In the genomic region with DNA sequence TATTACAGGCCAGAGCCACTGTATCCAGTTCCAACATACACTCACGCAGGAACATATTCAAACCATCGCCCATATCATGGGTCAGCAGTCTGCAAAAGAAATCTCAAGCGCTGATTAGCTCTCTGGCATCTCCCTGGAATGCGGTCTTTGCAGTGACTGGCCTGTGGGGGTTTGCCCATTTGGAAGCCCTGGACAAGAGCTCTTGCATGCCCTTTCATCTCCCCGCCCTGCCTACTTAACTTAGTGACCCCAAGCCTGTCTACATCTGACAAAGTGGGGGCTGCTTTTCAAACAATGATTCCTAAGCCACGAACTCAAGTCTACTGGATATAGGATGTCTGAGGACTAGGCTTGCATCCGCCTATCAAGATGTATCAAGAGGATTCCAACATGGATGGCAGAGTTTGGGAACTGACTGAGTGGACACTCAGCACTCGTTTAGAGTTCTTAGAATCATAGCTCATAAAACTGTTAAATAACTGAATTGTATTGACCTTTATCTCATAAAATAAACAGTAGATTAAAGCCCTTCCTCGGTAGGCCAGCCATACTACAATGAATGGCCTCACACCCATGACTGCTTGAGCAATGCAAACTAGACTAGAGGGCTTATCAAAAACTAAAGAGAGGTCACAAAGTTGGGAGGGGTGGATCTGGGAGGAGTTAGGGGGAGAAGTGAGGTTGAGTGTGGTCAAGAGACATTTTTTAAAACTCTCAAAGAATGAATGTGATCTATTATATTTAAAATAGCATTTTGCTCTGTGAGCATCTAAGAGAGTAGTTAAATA, we compare ENCODE assay signal across 18 mouse cellular contexts.
DNase-seq lines count a peak whose midpoint lies in the region; ATAC-seq lines count a peak whose summit lies in the region.
"Had no signal": no experiment of that assay in that cellular context is flagged by ENCODE, and none has a peak within 500 bp of the region (broad histone marks: within the 10 kb centered on the region; RNA-seq: fewer than 3 reads in every experiment).

No protein-coding gene starts in this region.

- no peaks in the 10 kb centered on the region for H3K4me1 ChIP-seq in intestine, embryonic 14.5 days (replicated peaks; ENCODE audit: control insufficient read depth, insufficient read depth, low read length)
- no peaks in the 10 kb centered on the region for H3K4me1 ChIP-seq in intestine, embryonic 15.5 days (replicated peaks)
- H3K4me1 ChIP-seq in lung, embryonic 16.5 days (replicated peaks; ENCODE audit: control insufficient read depth, insufficient read depth, low read length) = no peaks in the 10 kb centered on the region; the same call in 1 of the 2 replicates
- H3K4me1 ChIP-seq: embryonic facial prominence, embryonic 12.5 days; forebrain, embryonic 15.5 days; heart, embryonic 12.5 days had no signal

- H3K4me2 ChIP-seq in intestine, embryonic 14.5 days (ENCODE audit: low read length) = no peak overlapping the region
- H3K4me2 ChIP-seq in intestine, embryonic 15.5 days (replicated peaks) = no peak overlapping the region
- no peak overlapping the region for H3K4me2 ChIP-seq in lung, embryonic 16.5 days (ENCODE audit: low read depth, low read length)
- H3K4me2 ChIP-seq: embryonic facial prominence, embryonic 12.5 days; forebrain, embryonic 15.5 days; heart, embryonic 12.5 days; hindbrain, embryonic 14.5 days had no signal

- 0 out of 2 replicates have a peak, but pooled peaks have one; percentile 43 for ATAC-seq in intestine, embryonic 14.5 days (replicated peaks; ENCODE audit: low FRiP score, low TSS enrichment, low read depth)
- no peak for ATAC-seq in intestine, embryonic 15.5 days
- peak; percentile 77 for ATAC-seq in lung, embryonic 16.5 days (ENCODE audit: low read depth)
- no peak for ATAC-seq in granulocyte monocyte progenitor cell, adult 5-6 weeks (replicated peaks; ENCODE audit: poor library complexity, severe bottlenecking)
- ATAC-seq: forebrain, embryonic 15.5 days had no signal

- DNase-seq in intestine, embryonic 14.5 days (ENCODE audit: low spot score) = no peak
- DNase-seq in lung, postnatal 14 days = no peak
- DNase-seq in mesoderm, embryonic 11.5 days (ENCODE audit: low read depth, low spot score) = peak; percentile 8
- DNase-seq: adrenal gland, adult 2 months; adrenal gland, postnatal 25 days; cerebellum, adult 18-20 months; cerebellum, adult 9-11 months; gastrocnemius, postnatal 36 days; heart, adult 2 months had no signal

- no peak overlapping the region for H3K27ac ChIP-seq in intestine, embryonic 14.5 days (ENCODE audit: low read depth)
- H3K27ac ChIP-seq in intestine, embryonic 15.5 days = no peak overlapping the region
- H3K27ac ChIP-seq in lung, embryonic 16.5 days (ENCODE audit: low read length) = peak overlapping the region; percentile 28; the same call in 1 of the 2 replicates
- H3K27ac ChIP-seq: embryonic facial prominence, embryonic 12.5 days; forebrain, embryonic 15.5 days; heart, adult 2 months; hindbrain, embryonic 10.5 days; hindbrain, embryonic 14.5 days had no signal

- no peaks in the 10 kb centered on the region for H3K27me3 ChIP-seq in intestine, embryonic 14.5 days (replicated peaks; ENCODE audit: control insufficient read depth, insufficient read depth, low read length)
- H3K27me3 ChIP-seq in intestine, embryonic 15.5 days (replicated peaks) = no peaks in the 10 kb centered on the region
- no peaks in the 10 kb centered on the region for H3K27me3 ChIP-seq in lung, embryonic 16.5 days (ENCODE audit: control insufficient read depth, insufficient read depth, low read depth, low read length)
- H3K27me3 ChIP-seq: CH12.LX; embryonic facial prominence, embryonic 12.5 days; forebrain, embryonic 15.5 days; heart, embryonic 12.5 days had no signal

- WGBS in intestine, embryonic 14.5 days = 67% methylated on average over 9 of the region's 9 CpGs
- 66% methylated on average over 9 of the region's 9 CpGs for WGBS in intestine, embryonic 15.5 days
- 42% methylated on average over 9 of the region's 9 CpGs for WGBS in lung, embryonic 16.5 days

- H3K4me3 ChIP-seq in intestine, embryonic 14.5 days (ENCODE audit: low read depth, low read length) = no peak overlapping the region
- H3K4me3 ChIP-seq in intestine, embryonic 15.5 days (replicated peaks) = no peak overlapping the region
- H3K4me3 ChIP-seq in lung, embryonic 16.5 days (ENCODE audit: low read length) = no peak overlapping the region
- H3K4me3 ChIP-seq: embryonic facial prominence, embryonic 12.5 days; forebrain, embryonic 15.5 days; heart, adult 2 months; heart, embryonic 12.5 days; hindbrain, embryonic 10.5 days had no signal

- H3K9ac ChIP-seq in intestine, embryonic 14.5 days (ENCODE audit: low read length) = no peak overlapping the region
- H3K9ac ChIP-seq in intestine, embryonic 15.5 days = no peak overlapping the region
- no peak overlapping the region for H3K9ac ChIP-seq in lung, embryonic 16.5 days (ENCODE audit: low read length)
- H3K9ac ChIP-seq: embryonic facial prominence, embryonic 12.5 days; forebrain, embryonic 15.5 days; heart, embryonic 12.5 days; hindbrain, embryonic 14.5 days had no signal

- H3K36me3 ChIP-seq in intestine, embryonic 14.5 days (ENCODE audit: control insufficient read depth, insufficient read depth, low read length) = no peaks in the 10 kb centered on the region
- H3K36me3 ChIP-seq in intestine, embryonic 15.5 days = no peaks in the 10 kb centered on the region
- H3K36me3 ChIP-seq in lung, embryonic 16.5 days (ENCODE audit: control insufficient read depth, insufficient read depth, low read length) = no peaks in the 10 kb centered on the region
- H3K36me3 ChIP-seq: embryonic facial prominence, embryonic 12.5 days; forebrain, embryonic 15.5 days; heart, embryonic 12.5 days; hindbrain, embryonic 10.5 days had no signal

- no peaks in the 10 kb centered on the region for H3K9me3 ChIP-seq in intestine, embryonic 14.5 days (ENCODE audit: control insufficient read depth, low read length)
- H3K9me3 ChIP-seq in intestine, embryonic 15.5 days = no peaks in the 10 kb centered on the region
- no peaks in the 10 kb centered on the region for H3K9me3 ChIP-seq in lung, embryonic 16.5 days (ENCODE audit: control insufficient read depth, low read length)
- H3K9me3 ChIP-seq: embryonic facial prominence, embryonic 12.5 days; forebrain, embryonic 15.5 days; heart, embryonic 12.5 days had no signal

Comparison
In these comparisons a context has a peak if more than half of its experiments do, and no peak if none do; other contexts are left out.
1. ATAC-seq: peak in intestine, embryonic 14.5 days (single experiment) and lung, embryonic 16.5 days (single experiment); none in intestine, embryonic 15.5 days (single experiment) and granulocyte monocyte progenitor cell, adult 5-6 weeks (single experiment).